13 mouse cellular contexts compared by ENCODE assay signal in the genomic region with DNA sequence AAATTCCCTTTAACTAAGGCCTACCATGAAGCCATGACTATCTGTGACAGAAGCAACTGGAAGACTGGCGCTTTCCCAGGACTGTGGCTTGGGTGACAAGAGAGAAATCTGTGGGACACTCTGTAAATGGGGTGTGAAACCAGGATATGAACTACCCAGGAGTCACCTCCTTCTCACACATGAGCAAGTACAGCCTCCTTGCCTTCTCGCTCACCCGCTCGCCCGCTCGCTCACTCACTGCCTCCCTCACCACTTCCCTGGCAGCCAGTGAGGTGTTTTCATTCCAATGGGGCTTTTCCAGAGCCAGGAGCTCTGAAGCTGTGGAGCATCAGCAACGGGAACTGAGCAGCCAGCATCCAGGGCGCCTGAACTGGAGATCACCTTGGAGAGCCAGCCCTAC.
DNase-seq lines count a peak whose midpoint lies in the region; ATAC-seq and TF ChIP-seq lines count a peak whose summit lies in the region.
"Had no signal": no experiment of that assay in that cellular context is flagged by ENCODE, and none has a peak within 500 bp of the region (broad histone marks: within the 10 kb centered on the region; RNA-seq: fewer than 3 reads in every experiment).

No protein-coding gene starts in this region.

- H3K36me3 ChIP-seq in forebrain, postnatal 0 days (ENCODE audit: insufficient read depth): no peaks in the 10 kb centered on the region
- H3K36me3 ChIP-seq in forebrain, embryonic 15.5 days: no peaks in the 10 kb centered on the region
- H3K36me3 ChIP-seq in stomach, embryonic 15.5 days: no peaks in the 10 kb centered on the region
- H3K36me3 ChIP-seq: limb, embryonic 10.5 days; liver, embryonic 15.5 days had no signal

- H3K9ac ChIP-seq in forebrain, postnatal 0 days: no peak overlapping the region
- H3K9ac ChIP-seq in forebrain, embryonic 15.5 days (replicated peaks): no peak overlapping the region
- no peak overlapping the region for H3K9ac ChIP-seq in stomach, embryonic 15.5 days
- H3K9ac ChIP-seq: liver, embryonic 15.5 days had no signal

- H3K4me1 ChIP-seq in forebrain, postnatal 0 days (ENCODE audit: insufficient read depth): no peaks in the 10 kb centered on the region
- H3K4me1 ChIP-seq in forebrain, embryonic 15.5 days: 0 out of 2 replicates have a peak, but pooled peaks cover 4% of the 10 kb centered on the region
- H3K4me1 ChIP-seq in stomach, embryonic 15.5 days: peaks cover 14% of the 10 kb centered on the region

- H3K9me3 ChIP-seq in forebrain, postnatal 0 days (ENCODE audit: low read length): no peaks in the 10 kb centered on the region
- no peaks in the 10 kb centered on the region for H3K9me3 ChIP-seq in forebrain, embryonic 15.5 days
- H3K9me3 ChIP-seq in stomach, embryonic 15.5 days: no peaks in the 10 kb centered on the region
- H3K9me3 ChIP-seq: limb, embryonic 10.5 days; liver, embryonic 15.5 days had no signal

- DNase-seq in forebrain, postnatal 0 days: peak; percentile 33
- peak; percentile 48 for DNase-seq in lung, postnatal 10 days
- no peak for DNase-seq in lung, postnatal 36 days
- peak; percentile 38 to 39 for DNase-seq in left cerebral cortex, postnatal 10 days (ENCODE audit: extremely low spot score in 1 of 2, low spot score in 2 of 2)
- no peak for DNase-seq in gastrocnemius, postnatal 4 days (ENCODE audit: low spot score in 2 of 2)
- no peak for DNase-seq in neural tube, embryonic 10.5 days (ENCODE audit: extremely low spot score, low spot score)
- DNase-seq: adrenal gland, postnatal 14 days; thymus, postnatal 25 days had no signal

- no peak for TF ChIP-seq CTCF in forebrain, postnatal 0 days (IDR thresholded peaks at IDR 0.05; ENCODE audit: low read depth)

- WGBS in forebrain, postnatal 0 days: 78% methylated on average over 8 of the region's 8 CpGs
- 86% methylated on average over 8 of the region's 8 CpGs for WGBS in forebrain, embryonic 15.5 days
- 80% methylated on average over 8 of the region's 8 CpGs for WGBS in stomach, embryonic 15.5 days

- H3K27me3 ChIP-seq in forebrain, postnatal 0 days (ENCODE audit: insufficient read depth, low read length): no peaks in the 10 kb centered on the region
- no peaks in the 10 kb centered on the region for H3K27me3 ChIP-seq in forebrain, embryonic 15.5 days
- no peaks in the 10 kb centered on the region for H3K27me3 ChIP-seq in stomach, embryonic 15.5 days (replicated peaks)
- H3K27me3 ChIP-seq: liver, embryonic 15.5 days had no signal

- no peak overlapping the region for H3K4me3 ChIP-seq in forebrain, postnatal 0 days (ENCODE audit: low read depth, low read length)
- no peak overlapping the region for H3K4me3 ChIP-seq in forebrain, embryonic 15.5 days
- H3K4me3 ChIP-seq in stomach, embryonic 15.5 days (replicated peaks): no peak overlapping the region
- H3K4me3 ChIP-seq: limb, embryonic 10.5 days; liver, embryonic 15.5 days had no signal

- no peak for ATAC-seq in forebrain, postnatal 0 days
- no peak for ATAC-seq in forebrain, embryonic 15.5 days (replicated peaks)
- ATAC-seq in stomach, embryonic 15.5 days (ENCODE audit: insufficient read depth, low FRiP score, low read depth): no peak

- no peak overlapping the region for H3K4me2 ChIP-seq in forebrain, postnatal 0 days (ENCODE audit: low read depth)
- no peak overlapping the region for H3K4me2 ChIP-seq in forebrain, embryonic 15.5 days (replicated peaks)
- H3K4me2 ChIP-seq in stomach, embryonic 15.5 days: no peak overlapping the region
- H3K4me2 ChIP-seq: heart, embryonic 11.5 days; liver, embryonic 15.5 days had no signal

- no peak overlapping the region for H3K27ac ChIP-seq in forebrain, postnatal 0 days (ENCODE audit: low read depth, low read length)
- no peak overlapping the region for H3K27ac ChIP-seq in forebrain, embryonic 15.5 days (replicated peaks)
- 0 out of 2 replicates have a peak overlapping the region, but pooled peaks have one; percentile 32 for H3K27ac ChIP-seq in stomach, embryonic 15.5 days
- H3K27ac ChIP-seq: limb, embryonic 10.5 days; liver, embryonic 15.5 days had no signal

- intact Hi-C loops in left cerebral cortex, postnatal 10 days (cut with DNase I): no loop called here

Comparison
In these comparisons a context has a peak if more than half of its experiments do, and no peak if none do; other contexts are left out.
1. DNase-seq: peak in forebrain, postnatal 0 days (single experiment), lung, postnatal 10 days (single experiment) and left cerebral cortex, postnatal 10 days (2 of 2); none in lung, postnatal 36 days (single experiment), gastrocnemius, postnatal 4 days (0 of 2) and neural tube, embryonic 10.5 days (single experiment).